In the genomic region with DNA sequence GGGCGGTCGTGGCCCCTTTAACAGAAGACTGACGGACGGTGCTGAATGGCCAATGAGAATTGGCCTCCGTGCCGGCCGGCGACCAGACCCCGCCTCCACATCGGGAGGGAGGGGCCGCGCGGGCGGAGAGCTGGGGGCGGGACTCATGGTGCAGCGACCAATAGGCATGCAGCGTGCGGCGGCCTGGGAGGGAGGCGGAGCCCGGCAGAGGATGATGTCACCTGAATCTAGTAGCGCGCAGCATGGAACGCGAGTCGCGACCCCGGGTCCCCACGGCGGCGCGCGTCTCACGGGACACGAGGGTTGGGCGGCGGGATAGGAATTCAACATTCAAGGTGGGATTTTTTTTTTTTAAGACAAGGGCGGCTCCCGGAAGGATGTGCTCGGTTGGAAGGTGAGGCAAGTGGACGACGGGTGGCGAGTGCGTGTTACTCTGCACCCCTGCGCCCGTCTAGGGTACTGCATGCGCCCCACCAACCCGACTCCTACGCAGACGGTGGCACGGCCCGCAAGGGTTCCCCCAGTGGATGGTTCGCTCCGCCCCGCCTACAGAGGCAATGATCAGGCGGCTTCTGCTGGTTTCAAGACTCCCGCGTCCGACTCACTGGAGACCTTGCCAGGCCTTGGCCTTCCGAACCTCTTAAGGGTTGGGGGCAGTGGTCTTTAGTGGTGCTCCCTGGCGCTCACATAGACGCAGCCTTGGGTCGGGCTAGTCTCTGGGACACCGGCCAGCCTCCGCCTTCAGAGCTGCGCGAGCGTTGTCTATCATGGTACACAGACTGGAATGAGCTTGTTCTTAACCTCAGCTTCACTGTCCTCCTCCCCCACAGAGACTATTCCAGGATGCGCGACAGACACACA, we compare ENCODE assay signal across 8 mouse cellular contexts. TPM values are rescaled to one million over a fixed set of nuclear protein-coding genes. Genes with fewer than 3 reads are reported as not detected.
A peak's percentile ranks its signal among the peaks of the same experiment; 100 is the strongest.
DNase-seq lines count a peak whose midpoint lies in the region; ATAC-seq lines count a peak whose summit lies in the region.

No protein-coding gene starts in this region.

- ATAC-seq in heart, embryonic 14.5 days (ENCODE audit: insufficient number of reproducible peaks, insufficient read depth, low FRiP score, low read depth) = peak; percentile 89
- ATAC-seq in liver, embryonic 13.5 days (ENCODE audit: low read depth) = peak; percentile 79
- ATAC-seq in stomach, embryonic 16.5 days (ENCODE audit: insufficient read depth, low FRiP score) = peak; percentile 89

- H3K4me3 ChIP-seq in brown adipose tissue, adult 24 weeks (ENCODE audit: insufficient read depth, low read depth, low read length) = peak overlapping the region; percentile 85
- peak overlapping the region; percentile 62 to 78 for H3K4me3 ChIP-seq in heart, embryonic 14.5 days (ENCODE audit: control insufficient read depth in 1 of 2, insufficient read depth in 1 of 2, low read depth in 1 of 2, low read length in 2 of 2)
- peak overlapping the region; percentile 59 for H3K4me3 ChIP-seq in liver, embryonic 13.5 days (replicated peaks)
- H3K4me3 ChIP-seq in stomach, embryonic 16.5 days (replicated peaks; ENCODE audit: low read length) = peak overlapping the region; percentile 63

- H3K9me3 ChIP-seq in heart, embryonic 14.5 days (ENCODE audit: control insufficient read depth, low read length) = no peaks in the 10 kb centered on the region
- H3K9me3 ChIP-seq in liver, embryonic 13.5 days (replicated peaks) = no peaks in the 10 kb centered on the region
- no peaks in the 10 kb centered on the region for H3K9me3 ChIP-seq in stomach, embryonic 16.5 days (replicated peaks; ENCODE audit: control insufficient read depth, low read length)

- H3K27ac ChIP-seq in brown adipose tissue, adult 24 weeks (replicated peaks; ENCODE audit: low read depth, low read length) = no peak overlapping the region
- peak overlapping the region in 1 of 2 experiments; percentile 36; a peak in 2 of 4 replicates for H3K27ac ChIP-seq in heart, embryonic 14.5 days (replicated peaks in 1 of 2; ENCODE audit: control insufficient read depth in 1 of 2, insufficient read depth in 1 of 2, low read depth in 2 of 2, low read length in 2 of 2)
- H3K27ac ChIP-seq in liver, embryonic 13.5 days = no peak overlapping the region
- H3K27ac ChIP-seq in stomach, embryonic 16.5 days (ENCODE audit: low read length) = peak overlapping the region; percentile 64; the same call in 1 of the 2 replicates

- under 1% methylated on average over 70 of the region's 70 CpGs for WGBS in heart, embryonic 14.5 days
- 1% methylated on average over 70 of the region's 70 CpGs for WGBS in liver, embryonic 13.5 days (ENCODE audit: insufficient replicate concordance)
- under 1% methylated on average over 70 of the region's 70 CpGs for WGBS in stomach, embryonic 16.5 days

- peaks cover 61% of the 10 kb centered on the region for H3K27me3 ChIP-seq in heart, embryonic 14.5 days (ENCODE audit: control insufficient read depth, insufficient read depth, low read length)
- peaks cover 76% of the 10 kb centered on the region for H3K27me3 ChIP-seq in liver, embryonic 13.5 days
- H3K27me3 ChIP-seq in stomach, embryonic 16.5 days (ENCODE audit: control insufficient read depth, insufficient read depth, low read length) = peaks cover 26% of the 10 kb centered on the region

- H3K36me3 ChIP-seq in heart, embryonic 14.5 days (ENCODE audit: control insufficient read depth, insufficient read depth, low read length) = peaks cover 2% of the 10 kb centered on the region; the same call in 1 of the 2 replicates
- H3K36me3 ChIP-seq in liver, embryonic 13.5 days = peaks cover 3% of the 10 kb centered on the region
- no peaks in the 10 kb centered on the region for H3K36me3 ChIP-seq in stomach, embryonic 16.5 days (ENCODE audit: control insufficient read depth, insufficient read depth, low read length)

- H3K4me1 ChIP-seq in brown adipose tissue, adult 24 weeks (ENCODE audit: control insufficient read depth, insufficient read depth, insufficient read length, low read length) = peaks cover 4% of the 10 kb centered on the region; the same call in 1 of the 2 replicates
- peaks cover 10 to 29% of the 10 kb centered on the region in 2 experiments for H3K4me1 ChIP-seq in heart, embryonic 14.5 days (ENCODE audit: control insufficient read depth in 2 of 2, insufficient read depth in 2 of 2, low read length in 2 of 2)
- peaks cover 49% of the 10 kb centered on the region for H3K4me1 ChIP-seq in liver, embryonic 13.5 days (replicated peaks)
- peaks cover 25% of the 10 kb centered on the region for H3K4me1 ChIP-seq in stomach, embryonic 16.5 days (ENCODE audit: control insufficient read depth, insufficient read depth, low read length)

- peak; percentile 97 for DNase-seq in CD4-positive, CD25-positive, alpha-beta regulatory T cell, adult 2 months (ENCODE audit: low read depth, low spot score)
- DNase-seq in fibroblast of lung, adult 2 months (ENCODE audit: low read depth) = peak; percentile 87
- peak; percentile 97 for DNase-seq in kidney, postnatal 14 days
- peak; percentile 95 for DNase-seq in liver, embryonic 13.5 days
- DNase-seq in neural tube, embryonic 10.5 days (ENCODE audit: extremely low spot score, low spot score) = peak; percentile 98

- H3K9ac ChIP-seq in heart, embryonic 14.5 days (ENCODE audit: low read length) = peak overlapping the region; percentile 69
- peak overlapping the region; percentile 64 for H3K9ac ChIP-seq in liver, embryonic 13.5 days
- peak overlapping the region; percentile 76 for H3K9ac ChIP-seq in stomach, embryonic 16.5 days (ENCODE audit: low read length)

- peak overlapping the region; percentile 99 for H3K4me2 ChIP-seq in heart, embryonic 14.5 days (ENCODE audit: low read length)
- H3K4me2 ChIP-seq in liver, embryonic 13.5 days = peak overlapping the region; percentile 76
- H3K4me2 ChIP-seq in stomach, embryonic 16.5 days (ENCODE audit: low read depth, low read length) = peak overlapping the region; percentile 97

RNA-seq across cellular contexts. Expression of a gene that starts 0.4 kb away (rescaled TPM):
- polyA plus RNA-seq in brown adipose tissue, adult 24 weeks (2012; ENCODE audit: insufficient read depth, insufficient read length, missing spikeins) = not detected in 2 replicates
- 2.7 and 2.8 TPM in 2 replicates for polyA plus RNA-seq in heart, embryonic 14.5 days (2014; fragmentation: Nextera tagmentation; extraction: Ambion mirVana)
- polyA plus RNA-seq in liver, embryonic 13.5 days (2015; fragmentation: Nextera tagmentation; extraction: Ambion mirVana) = 0.24 and 0.25 TPM in 2 replicates
- 5.5 and 6.3 TPM in 2 replicates for polyA plus RNA-seq in stomach, embryonic 16.5 days (2015; fragmentation: Nextera tagmentation; extraction: Ambion mirVana)

RNA-seq across cellular contexts. Expression of a gene that starts 3.1 kb away (rescaled TPM):
- polyA plus RNA-seq in brown adipose tissue, adult 24 weeks (2012; ENCODE audit: insufficient read depth, insufficient read length, missing spikeins) = not detected in 2 replicates
- 1.0 and 1.1 TPM in 2 replicates for polyA plus RNA-seq in heart, embryonic 14.5 days (2014; fragmentation: Nextera tagmentation; extraction: Ambion mirVana)
- polyA plus RNA-seq in liver, embryonic 13.5 days (2015; fragmentation: Nextera tagmentation; extraction: Ambion mirVana) = not detected in 2 replicates
- 4.6 and 5.5 TPM in 2 replicates for polyA plus RNA-seq in stomach, embryonic 16.5 days (2015; fragmentation: Nextera tagmentation; extraction: Ambion mirVana)

RNA-seq across cellular contexts. Expression of a gene that starts 28.3 kb away (rescaled TPM):
- 69.0 and 82.7 TPM in 2 replicates for polyA plus RNA-seq in brown adipose tissue, adult 24 weeks (2012; ENCODE audit: insufficient read depth, insufficient read length, missing spikeins)
- polyA plus RNA-seq in heart, embryonic 14.5 days (2014; fragmentation: Nextera tagmentation; extraction: Ambion mirVana) = 64.1 and 65.2 TPM in 2 replicates
- polyA plus RNA-seq in liver, embryonic 13.5 days (2015; fragmentation: Nextera tagmentation; extraction: Ambion mirVana) = 108 and 129 TPM in 2 replicates
- 150 and 162 TPM in 2 replicates for polyA plus RNA-seq in stomach, embryonic 16.5 days (2015; fragmentation: Nextera tagmentation; extraction: Ambion mirVana)

RNA-seq across cellular contexts. Expression of a gene that starts 32.2 kb away (rescaled TPM):
- polyA plus RNA-seq in brown adipose tissue, adult 24 weeks (2012; ENCODE audit: insufficient read depth, insufficient read length, missing spikeins) = 8.1 and 16.2 TPM in 2 replicates
- 24.1 and 28.3 TPM in 2 replicates for polyA plus RNA-seq in heart, embryonic 14.5 days (2014; fragmentation: Nextera tagmentation; extraction: Ambion mirVana)
- polyA plus RNA-seq in liver, embryonic 13.5 days (2015; fragmentation: Nextera tagmentation; extraction: Ambion mirVana) = 0.12 and 0.15 TPM in 2 replicates
- 1.0 and 3.1 TPM in 2 replicates for polyA plus RNA-seq in stomach, embryonic 16.5 days (2015; fragmentation: Nextera tagmentation; extraction: Ambion mirVana)

RNA-seq across cellular contexts. Expression of a gene that starts 33.7 kb away (rescaled TPM):
- 4.0 and 5.0 TPM in 2 replicates for polyA plus RNA-seq in brown adipose tissue, adult 24 weeks (2012; ENCODE audit: insufficient read depth, insufficient read length, missing spikeins)
- 11.1 and 12.4 TPM in 2 replicates for polyA plus RNA-seq in heart, embryonic 14.5 days (2014; fragmentation: Nextera tagmentation; extraction: Ambion mirVana)
- 0.85 and 1.3 TPM in 2 replicates for polyA plus RNA-seq in liver, embryonic 13.5 days (2015; fragmentation: Nextera tagmentation; extraction: Ambion mirVana)
- polyA plus RNA-seq in stomach, embryonic 16.5 days (2015; fragmentation: Nextera tagmentation; extraction: Ambion mirVana) = 30.1 and 32.2 TPM in 2 replicates
